Mouse (Mus musculus) ovary, adult 18-20 months (tissue): Measurements from ENCODE around the gene Zdhhc6.
A peak's percentile ranks its signal among the peaks of the same experiment; 100 is the strongest.

Source experiments
- DNase-seq: peaks from one replicate; pipeline ENCODE4 v3.0.0; 2022; ENCODE audit warnings: low spot score, mixed read lengths

Zdhhc6 gene

DNA sequence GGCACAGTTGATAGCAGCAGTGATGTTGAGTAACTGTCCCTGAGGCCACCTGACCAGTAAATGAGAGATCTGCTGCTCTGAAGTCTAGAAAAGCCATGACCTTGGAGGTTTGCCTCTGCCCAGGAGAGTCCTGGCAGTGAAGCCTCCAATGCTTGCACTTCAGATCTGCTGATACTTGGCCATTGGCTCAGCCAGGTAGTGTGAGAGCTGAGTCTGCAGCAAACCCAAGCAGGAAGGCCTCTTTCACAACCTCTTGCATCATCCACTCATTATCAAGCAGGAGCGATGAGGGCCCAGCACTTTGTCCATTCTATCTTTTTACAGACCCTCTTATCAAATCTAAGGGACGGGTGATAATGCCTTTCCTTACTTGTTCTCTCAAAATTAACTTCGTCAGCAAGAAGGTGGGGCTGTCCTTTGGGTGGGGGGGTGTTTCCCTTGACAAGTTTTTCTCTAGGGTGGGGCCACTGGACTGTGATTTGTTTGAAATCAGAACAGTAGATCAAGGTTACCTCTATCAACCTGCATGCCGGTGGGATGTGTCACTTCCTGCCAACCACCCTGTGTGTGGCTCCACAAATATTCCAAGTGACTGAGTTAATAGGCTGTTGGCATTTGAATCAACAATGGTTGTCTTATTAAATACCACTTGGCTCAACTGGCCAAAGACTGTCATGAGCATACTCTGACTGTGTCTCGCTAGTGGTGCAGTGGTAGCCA is 58.0 kb downstream of the Zdhhc6 start:
- no peak for DNase-seq

DNA sequence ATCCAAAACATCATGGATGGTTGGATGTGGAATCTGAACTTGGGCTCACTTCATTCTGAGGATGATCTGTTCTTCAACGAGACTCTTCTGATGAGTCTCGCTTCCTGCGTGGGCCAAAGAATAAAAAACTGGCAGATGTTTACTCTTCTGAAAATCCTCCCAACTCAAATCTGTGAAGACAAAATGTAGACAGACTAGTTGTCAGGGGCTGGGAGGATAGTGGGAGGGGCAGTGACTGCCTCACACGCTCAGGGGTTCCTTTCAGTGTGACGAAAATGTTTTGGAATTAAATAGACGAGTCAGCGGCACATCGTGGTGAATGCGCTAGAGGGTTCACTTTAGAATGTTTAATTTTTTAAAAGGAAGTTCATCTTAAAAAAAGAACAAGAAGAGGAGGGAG is 59.7 kb downstream of the Zdhhc6 start:
- no peak for DNase-seq

- DNase-seq, result no peak
Observed at GRCm38 (mm10) chr19:55254513-55255016, 61.3 kb downstream of the Zdhhc6 start.

GRCm38 (mm10) chr19:55253570-55254441 is 62.0 kb downstream of the Zdhhc6 start:
- peak; percentile 20 for DNase-seq

GRCm38 (mm10) chr19:55253239-55253569 is 62.6 kb downstream of the Zdhhc6 start:
- no peak for DNase-seq

GRCm38 (mm10) chr19:55251383-55252124 is 64.3 kb downstream of the Zdhhc6 start, which contains the start of gene Acsl5:
Acsl5 (plus strand) TSS chr19:55251938.
- no peak for DNase-seq

DNA sequence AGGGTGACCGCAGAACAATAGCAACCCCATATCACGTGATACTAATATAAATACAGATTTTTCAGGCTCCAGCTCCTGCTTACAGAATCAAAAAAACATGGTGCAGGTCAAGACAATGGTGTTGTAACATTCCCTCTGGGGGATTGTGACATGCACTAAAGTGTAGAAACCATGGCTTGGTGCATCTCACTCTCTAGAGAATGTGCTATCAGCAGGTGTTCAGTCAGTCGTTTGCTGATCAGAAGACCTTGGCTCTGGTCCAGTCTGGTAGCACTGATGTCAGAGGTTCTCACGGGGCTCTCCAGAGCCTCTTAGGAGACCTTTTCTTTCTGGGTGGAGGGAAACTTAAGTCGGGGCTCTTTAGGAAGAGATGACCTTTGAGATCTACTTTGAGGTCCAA is 65.4 kb downstream of the Zdhhc6 start:
- DNase-seq, result no peak

DNA sequence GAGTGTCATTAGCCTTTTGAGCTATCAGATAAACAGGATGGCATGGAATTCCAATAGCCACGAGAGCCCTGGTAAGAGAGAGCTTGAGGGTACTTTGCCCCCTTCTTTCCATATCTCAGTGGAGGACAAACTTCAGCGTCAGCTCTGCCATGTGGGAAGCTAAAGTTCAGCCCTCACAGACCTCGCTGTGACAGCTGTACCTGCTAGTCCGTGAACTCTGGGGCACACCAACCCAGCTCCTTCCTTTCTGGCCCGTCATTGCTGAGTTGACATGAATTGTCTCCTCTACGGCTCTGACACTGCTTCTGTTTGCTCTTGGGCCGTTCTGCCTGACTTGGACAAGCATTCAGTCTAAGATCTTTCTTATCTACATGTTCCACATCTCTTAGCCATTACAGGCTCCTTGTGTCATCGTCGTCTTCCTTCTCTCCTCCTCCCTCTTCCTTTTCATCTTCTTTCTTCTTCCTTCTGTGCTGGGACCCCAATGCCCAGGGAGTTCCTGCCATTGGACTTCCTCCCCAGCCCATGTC is 67.8 kb downstream of the Zdhhc6 start:
- no peak for DNase-seq

DNA sequence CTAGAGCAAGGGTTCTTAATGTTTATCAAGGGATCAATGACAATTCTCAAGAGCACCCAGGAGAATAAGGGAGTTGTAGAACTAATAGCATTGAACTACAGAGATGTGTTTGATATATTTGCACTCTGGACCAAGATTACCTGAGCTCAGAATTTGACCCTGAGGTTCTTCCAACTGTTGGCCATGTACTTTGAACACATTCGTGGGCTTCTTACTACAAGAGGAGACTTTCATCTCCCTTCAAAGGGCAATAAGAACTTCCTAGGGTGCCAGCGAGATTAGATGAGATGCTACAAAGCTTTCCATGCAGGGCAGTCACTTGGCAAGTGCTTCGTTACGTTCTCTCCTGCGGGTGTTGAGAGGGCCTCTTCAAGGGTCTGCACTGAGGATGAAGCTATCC is 68.3 kb downstream of the Zdhhc6 start:
- no peak for DNase-seq

DNA sequence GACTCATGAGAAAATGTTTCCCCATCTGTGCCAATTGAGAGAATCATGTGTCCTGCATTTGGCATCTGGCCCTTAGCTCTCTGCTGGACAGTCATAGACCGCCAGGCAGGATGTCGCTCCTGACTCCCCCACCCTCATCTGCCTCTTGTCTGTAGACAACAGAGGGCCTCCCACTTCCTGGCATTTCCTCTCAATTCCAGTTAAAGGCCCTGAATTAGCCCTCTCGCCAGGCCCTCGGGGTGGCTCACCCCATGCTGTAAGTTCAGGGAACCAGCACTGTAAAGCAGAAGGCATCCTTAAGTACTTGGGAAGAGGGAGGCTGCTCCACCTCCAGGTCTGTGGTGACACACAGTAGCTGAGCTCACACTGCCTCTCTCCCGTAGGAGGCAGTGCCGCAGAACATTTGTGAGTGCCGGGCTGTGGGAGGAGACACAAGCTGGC is 71.0 kb downstream of the Zdhhc6 start:
- DNase-seq, result peak; percentile 44

GRCm38 (mm10) chr19:55241186-55241645 is 74.6 kb downstream of the Zdhhc6 start, which contains the start of gene Gucy2g:
Gucy2g (minus strand) TSS chr19:55241236.
- no peak for DNase-seq

- DNase-seq, result no peak
Observed at GRCm38 (mm10) chr19:55239766-55240426, 75.9 kb downstream of the Zdhhc6 start.

- DNase-seq, result no peak
Observed at GRCm38 (mm10) chr19:55236564-55236963, 79.3 kb downstream of the Zdhhc6 start.

DNA sequence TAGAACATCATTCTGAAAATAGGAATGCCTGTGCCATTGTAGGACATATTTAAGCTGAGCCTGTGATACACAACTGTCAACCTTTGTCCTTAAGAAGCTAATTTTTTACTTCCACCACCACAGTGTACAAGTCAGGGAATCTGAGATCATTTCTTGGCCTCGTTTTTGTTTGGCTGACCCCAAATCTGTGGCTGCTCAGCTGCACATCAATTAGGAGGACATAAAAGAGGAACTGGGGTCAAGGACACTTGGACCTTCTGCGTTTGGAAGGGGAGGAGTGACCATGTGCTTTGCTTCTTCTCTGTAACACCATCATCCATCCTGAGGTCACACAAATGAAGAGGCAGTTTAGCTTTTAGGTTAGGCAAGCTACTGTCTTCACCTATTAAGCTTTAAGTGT is 79.8 kb downstream of the Zdhhc6 start:
- DNase-seq, result no peak

GRCm38 (mm10) chr19:55232136-55232535 is 83.7 kb downstream of the Zdhhc6 start:
- peak; percentile 42 for DNase-seq

GRCm38 (mm10) chr19:55231081-55231480 is 84.8 kb downstream of the Zdhhc6 start:
- DNase-seq, result no peak

- DNase-seq, result no peak
Observed at GRCm38 (mm10) chr19:55227135-55227534, 88.7 kb downstream of the Zdhhc6 start.

- no peak for DNase-seq
Observed at GRCm38 (mm10) chr19:55226621-55227020, 89.2 kb downstream of the Zdhhc6 start.

GRCm38 (mm10) chr19:55222268-55222667 is 93.6 kb downstream of the Zdhhc6 start:
- DNase-seq, result no peak
